Mouse (Mus musculus) midbrain, embryonic 13.5 days (tissue): ENCODE data around the gene Ccndbp1. TPM values are rescaled to one million over a fixed set of nuclear protein-coding genes. Genes with fewer than 3 reads are reported as not detected.
"Not testable (repeated sequence)": the region's sequence is repeated elsewhere in the genome, so short reads cannot be mapped to it uniquely, and the experiment has no call there.

ENCODE experiments used
- ATAC-seq: fragments of 200-750 bp; cut with Nextera tagmentation; 2 replicates; pipeline ENCODE4 v1.8.0; 2017; ENCODE audit warnings: mild to moderate bottlenecking, moderate TSS enrichment, moderate library complexity
- H3K27ac ChIP-seq: fragments of 300-500 bp; sonication (generic); 2 replicates; pipeline ENCODE4 v1.5.1; 2015; ENCODE audit warnings: inconsistent platforms, mild to moderate bottlenecking, moderate library complexity
- H3K27me3 ChIP-seq: fragments of 300-500 bp; sonication (generic); 2 replicates; pipeline ENCODE4 v1.6.1; 2015; ENCODE audit warnings: mild to moderate bottlenecking, inconsistent platforms
- H3K36me3 ChIP-seq: fragments of 300-500 bp; sonication (generic); 2 replicates; pipeline ENCODE4 v1.6.1; 2015; ENCODE audit warnings: mild to moderate bottlenecking, inconsistent platforms
- H3K4me1 ChIP-seq: fragments of 300-500 bp; sonication (generic); replicated peaks from 2 replicates; pipeline ENCODE4 v1.6.1; 2015; ENCODE audit warnings: inconsistent platforms
- H3K4me2 ChIP-seq: fragments of 300-500 bp; sonication (generic); replicated peaks from 2 replicates; pipeline ENCODE4 v1.6.1; 2015; ENCODE audit warnings: moderate library complexity, mild to moderate bottlenecking, inconsistent platforms
- H3K4me3 ChIP-seq: fragments of 300-500 bp; sonication (generic); replicated peaks from 2 replicates; pipeline ENCODE4 v1.5.1; 2015; ENCODE audit warnings: mild to moderate bottlenecking, inconsistent platforms
- H3K9ac ChIP-seq: fragments of 300-500 bp; sonication (generic); replicated peaks from 2 replicates; pipeline ENCODE4 v1.6.1; 2015; ENCODE audit warnings: mild to moderate bottlenecking, inconsistent platforms
- H3K9me3 ChIP-seq: fragments of 300-500 bp; sonication (generic); 2 replicates; pipeline ENCODE4 v1.6.1; 2016; ENCODE audit warnings: mild to moderate bottlenecking, inconsistent platforms
- WGBS: fragments of 180-500 bp; shearing (Covaris S2); methylation state at CpG from one replicate; pipeline ENCODE4 v1.1.7; 2015; 5-methylcytosine and 5-hydroxymethylcytosine counted together
- polyA plus RNA-seq: library from polyadenylated mRNA; unstranded; fragments of >200 nt; fragmentation: Nextera tagmentation; extraction: Ambion mirVana; gene quantifications from 2 replicates; pipeline ENCODE4 v1.2.1, GENCODE M21; 2015

The Ccndbp1 gene
- 72.0 and 74.9 TPM in 2 replicates for polyA plus RNA-seq

- H3K9ac ChIP-seq = peak within 1 kb of the TSS; percentile 85
- no peaks in the 10 kb centered on the region for H3K9me3 ChIP-seq
- peak within 1 kb of the TSS; percentile 90 for H3K4me2 ChIP-seq
- peak within 1 kb of the TSS; percentile 88 for H3K4me3 ChIP-seq
- peak within 1 kb of the TSS; percentile 71 for H3K27ac ChIP-seq
- peak; percentile 97 for ATAC-seq
- H3K4me1 ChIP-seq = peaks cover 14% of the 10 kb centered on the region
- H3K36me3 ChIP-seq = peaks cover 22% of the 10 kb centered on the region
- no peaks in the 10 kb centered on the region for H3K27me3 ChIP-seq
- WGBS = 2% methylated on average over 32 of the region's 34 CpGs
These were observed at the start of gene Ccndbp1 for GRCm38 (mm10) chr2:121007925-121008663. Gene Ccndbp1, plus strand, starts transcription at chr2:121008403.

DNA sequence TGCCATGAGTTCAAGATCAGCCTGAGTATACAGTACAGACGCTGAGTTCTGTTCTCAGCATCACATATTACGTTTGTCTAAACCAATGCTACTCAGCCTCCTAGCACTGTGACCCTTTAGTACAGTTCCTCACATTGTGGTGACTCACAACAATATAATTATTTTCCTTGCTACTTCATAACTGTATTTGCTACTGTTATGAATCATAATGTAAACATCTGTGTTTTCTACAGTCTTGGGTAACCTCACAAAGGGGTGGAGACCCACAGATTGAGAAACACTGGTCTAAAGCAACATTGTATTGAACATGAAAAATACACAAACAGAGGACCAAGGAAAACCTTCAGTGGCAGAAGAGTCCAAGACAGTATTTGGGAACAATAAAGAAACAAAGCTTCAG is 48.8 kb upstream of the Ccndbp1 start:
- Histone ChIP-seq H3K4me3 (no peak overlapping the region), H3K27me3 (no peaks in the 10 kb centered on the region), H3K36me3 (peaks cover 29% of the 10 kb centered on the region), H3K27ac (no peak overlapping the region), H3K4me2 (no peak overlapping the region), H3K9me3 (no peaks in the 10 kb centered on the region), H3K9ac (no peak overlapping the region), H3K4me1 (no peaks in the 10 kb centered on the region)
- ATAC-seq = no peak
- whole genome bisulfite sequencing = 92% methylated on average over 2 of the region's 2 CpGs

DNA sequence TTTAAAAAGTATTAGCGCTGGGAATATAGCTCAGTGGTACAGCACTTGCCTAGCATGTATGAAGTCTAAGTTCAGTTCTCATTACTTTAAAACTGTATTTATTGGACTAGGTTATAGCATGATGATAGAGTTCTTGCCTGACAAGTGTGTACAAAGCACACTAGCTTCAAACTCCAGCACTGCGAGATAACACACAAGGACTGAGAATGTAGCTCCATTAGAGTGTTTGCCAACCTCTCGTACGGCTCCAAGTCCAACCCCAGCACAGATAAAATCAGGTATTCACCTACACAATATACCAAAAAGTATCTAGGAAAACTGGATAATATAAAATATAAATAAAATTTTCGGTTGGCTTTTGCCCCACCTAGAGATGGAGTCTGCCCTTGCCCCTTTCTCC is 48.4 kb upstream of the Ccndbp1 start:
- no peak for ATAC-seq
- no peak overlapping the region for H3K4me3 ChIP-seq
- H3K27ac ChIP-seq = no peak overlapping the region
- H3K9ac ChIP-seq = no peak overlapping the region
- peaks cover 25% of the 10 kb centered on the region for H3K36me3 ChIP-seq
- no peaks in the 10 kb centered on the region for H3K9me3 ChIP-seq
- no peaks in the 10 kb centered on the region for H3K27me3 ChIP-seq
- H3K4me2 ChIP-seq = no peak overlapping the region
- WGBS = 94% methylated on average over 5 of the region's 5 CpGs
- H3K4me1 ChIP-seq = no peaks in the 10 kb centered on the region

- no peak overlapping the region for H3K4me2 ChIP-seq
- no peak overlapping the region for H3K9ac ChIP-seq
- peaks cover 22% of the 10 kb centered on the region for H3K36me3 ChIP-seq
- H3K4me3 ChIP-seq = no peak overlapping the region
- H3K27me3 ChIP-seq = no peaks in the 10 kb centered on the region
- H3K4me1 ChIP-seq = no peaks in the 10 kb centered on the region
- WGBS = 93% methylated on average over 1 of the region's 1 CpGs
- no peak overlapping the region for H3K27ac ChIP-seq
- no peaks in the 10 kb centered on the region for H3K9me3 ChIP-seq
- ATAC-seq = no peak
These were observed 47.9 kb upstream of the Ccndbp1 start for GRCm38 (mm10) chr2:120960261-120960660.

DNA sequence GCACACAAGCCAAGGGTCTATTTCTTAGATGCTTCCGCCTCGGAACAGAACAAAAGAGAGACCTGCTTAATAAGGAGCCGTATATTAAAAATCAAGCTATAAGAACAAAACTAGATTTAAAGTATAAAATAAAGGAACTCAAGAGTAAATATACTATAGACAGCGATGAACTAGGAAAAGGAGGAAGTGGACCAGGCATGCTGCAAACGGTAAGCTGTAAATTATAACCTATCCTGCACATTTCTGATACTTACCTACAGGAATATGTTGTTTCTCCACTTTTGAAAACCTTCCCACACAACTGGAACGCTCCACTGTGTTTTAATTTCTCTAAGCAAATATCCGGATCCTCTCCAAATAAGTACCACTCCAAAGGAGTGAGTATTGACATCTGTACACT is 45.1 kb upstream of the Ccndbp1 start:
- Histone ChIP-seq H3K36me3 (peaks cover 26% of the 10 kb centered on the region), H3K27me3 (no peaks in the 10 kb centered on the region), H3K9me3 (no peaks in the 10 kb centered on the region), H3K27ac (no peak overlapping the region), H3K4me2 (no peak overlapping the region), H3K9ac (no peak overlapping the region), H3K4me1 (peaks cover 9% of the 10 kb centered on the region; the same call in 1 of the 2 replicates), H3K4me3 (no peak overlapping the region)
- 95% methylated on average over 7 of the region's 7 CpGs for whole genome bisulfite sequencing
- no peak for ATAC-seq

DNA sequence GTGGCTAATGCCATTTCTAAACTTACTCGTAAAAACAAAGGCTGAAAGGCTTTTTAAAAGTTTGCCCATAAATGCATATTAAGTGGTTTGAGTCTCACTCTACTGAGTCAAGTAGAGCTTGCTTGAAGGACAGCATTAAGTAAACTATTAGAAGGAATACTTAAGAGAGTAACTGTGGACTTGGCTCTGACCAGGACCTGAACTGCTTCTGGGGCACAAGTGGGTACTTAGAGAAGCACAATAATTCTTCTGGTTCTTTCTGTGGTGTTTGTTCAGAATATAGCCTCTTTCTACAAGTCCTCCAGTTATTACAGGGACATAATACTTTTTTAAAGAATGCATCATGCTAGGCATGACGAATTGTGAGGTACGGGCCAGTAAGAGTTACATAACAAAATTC is 42.7 kb upstream of the Ccndbp1 start:
- H3K9ac ChIP-seq = no peak overlapping the region
- H3K4me2 ChIP-seq = no peak overlapping the region
- no peak overlapping the region for H3K27ac ChIP-seq
- H3K4me1 ChIP-seq = peaks cover 24% of the 10 kb centered on the region
- H3K9me3 ChIP-seq = no peaks in the 10 kb centered on the region
- 0 out of 2 replicates have a peak, but pooled peaks cover 13% of the 10 kb centered on the region for H3K36me3 ChIP-seq
- 91% methylated on average over 3 of the region's 3 CpGs for WGBS
- no peaks in the 10 kb centered on the region for H3K27me3 ChIP-seq
- ATAC-seq = no peak
- no peak overlapping the region for H3K4me3 ChIP-seq

GRCm38 (mm10) chr2:120970045-120970539 is 38.1 kb upstream of the Ccndbp1 start:
- peak overlapping the region; percentile 81 for H3K9ac ChIP-seq
- ATAC-seq = peak; percentile 66
- H3K4me2 ChIP-seq = peak overlapping the region; percentile 82
- peak overlapping the region; percentile 90 for H3K27ac ChIP-seq
- 0 out of 2 replicates have a peak, but pooled peaks cover 6% of the 10 kb centered on the region for H3K27me3 ChIP-seq
- no peaks in the 10 kb centered on the region for H3K9me3 ChIP-seq
- under 1% methylated on average over 23 of the region's 23 CpGs for WGBS
- H3K36me3 ChIP-seq = 0 out of 2 replicates have a peak, but pooled peaks cover 5% of the 10 kb centered on the region
- H3K4me3 ChIP-seq = peak overlapping the region; percentile 68
- peaks cover 26% of the 10 kb centered on the region for H3K4me1 ChIP-seq

DNA sequence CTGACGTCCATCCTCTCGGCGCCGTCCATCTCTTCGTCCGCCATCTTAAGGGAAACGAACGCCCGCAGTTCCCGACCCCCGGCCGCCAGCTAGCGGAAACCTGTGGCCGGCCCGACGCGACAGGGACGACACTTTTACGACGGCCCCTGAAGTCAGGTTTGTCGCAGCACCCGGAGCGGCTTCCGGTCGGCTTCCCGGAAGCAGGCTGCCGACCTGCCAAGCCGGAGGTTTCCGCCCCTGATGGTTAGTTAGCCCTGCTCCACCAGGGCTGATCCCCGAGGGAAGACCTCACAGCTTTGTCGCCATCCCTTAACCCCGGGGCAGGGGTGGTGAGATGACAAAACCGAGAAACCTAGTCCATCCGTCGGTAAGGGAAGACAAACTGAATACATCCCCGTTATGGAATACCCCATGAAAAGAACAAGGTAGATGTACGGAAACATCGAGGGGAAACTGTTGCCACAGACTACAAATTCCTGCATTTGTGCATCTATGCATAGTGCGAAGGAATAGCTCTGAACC is 37.6 kb upstream of the Ccndbp1 start, which contains the start of gene Ubr1:
Gene Ubr1 (minus strand): TSS at position 157 of the 522 bp plus-strand sequence.
- Histone ChIP-seq H3K27me3 (0 out of 2 replicates have a peak, but pooled peaks cover 6% of the 10 kb centered on the region), H3K4me2 (peak within 1 kb of the TSS; percentile 82), H3K4me1 (peaks cover 26% of the 10 kb centered on the region), H3K4me3 (peak within 1 kb of the TSS; percentile 68), H3K9ac (peak within 1 kb of the TSS; percentile 81), H3K9me3 (no peaks in the 10 kb centered on the region), H3K36me3 (0 out of 2 replicates have a peak, but pooled peaks cover 5% of the 10 kb centered on the region), H3K27ac (peak within 1 kb of the TSS; percentile 90)
- WGBS = under 1% methylated on average over 39 of the region's 39 CpGs
- peak; percentile 95 for ATAC-seq

GRCm38 (mm10) chr2:120971766-120972165 is 36.4 kb upstream of the Ccndbp1 start:
- H3K9ac ChIP-seq = no peak overlapping the region
- 90% methylated on average over 4 of the region's 4 CpGs for WGBS
- H3K27me3 ChIP-seq = 0 out of 2 replicates have a peak, but pooled peaks cover 6% of the 10 kb centered on the region
- H3K36me3 ChIP-seq = 0 out of 2 replicates have a peak, but pooled peaks cover 4% of the 10 kb centered on the region
- ATAC-seq = no peak
- no peak overlapping the region for H3K4me3 ChIP-seq
- H3K9me3 ChIP-seq = no peaks in the 10 kb centered on the region
- peaks cover 28% of the 10 kb centered on the region for H3K4me1 ChIP-seq
- no peak overlapping the region for H3K4me2 ChIP-seq
- H3K27ac ChIP-seq = no peak overlapping the region

- ATAC-seq, H3K9ac ChIP-seq: not testable (repeated sequence)
- WGBS = 93% methylated on average over 8 of the region's 8 CpGs
These were observed 35.9 kb upstream of the Ccndbp1 start for GRCm38 (mm10) chr2:120972257-120972656.

GRCm38 (mm10) chr2:120972964-120973363 is 35.2 kb upstream of the Ccndbp1 start:
- H3K4me2 ChIP-seq = no peak overlapping the region
- no peaks in the 10 kb centered on the region for H3K36me3 ChIP-seq
- peaks cover 25% of the 10 kb centered on the region for H3K4me1 ChIP-seq
- no peak for ATAC-seq
- H3K9me3 ChIP-seq = no peaks in the 10 kb centered on the region
- 0 out of 2 replicates have a peak, but pooled peaks cover 6% of the 10 kb centered on the region for H3K27me3 ChIP-seq
- no peak overlapping the region for H3K27ac ChIP-seq
- H3K4me3 ChIP-seq = no peak overlapping the region
- no peak overlapping the region for H3K9ac ChIP-seq
- WGBS = 12% methylated on average over 5 of the region's 5 CpGs

More at GRCm38 (mm10) chr2:120972257-120972656, 35.9 kb upstream of the Ccndbp1 start:
- peaks cover 25% of the 10 kb centered on the region for H3K4me1 ChIP-seq
- H3K4me2 ChIP-seq, H3K27ac ChIP-seq, H3K9me3 ChIP-seq, H3K4me3 ChIP-seq, H3K27me3 ChIP-seq, H3K36me3 ChIP-seq: not testable (repeated sequence)

GRCm38 (mm10) chr2:120976308-120976707 is 31.9 kb upstream of the Ccndbp1 start:
- Histone ChIP-seq H3K4me3 (0 out of 2 replicates have a peak overlapping the region, but pooled peaks have one; percentile 12), H3K36me3 (no peaks in the 10 kb centered on the region), H3K9ac (no peak overlapping the region), H3K27me3 (0 out of 2 replicates have a peak, but pooled peaks cover 6% of the 10 kb centered on the region), H3K4me1 (peaks cover 15% of the 10 kb centered on the region), H3K4me2 (peak overlapping the region; percentile 86; the same call in 1 of the 2 replicates), H3K27ac (no peak overlapping the region), H3K9me3 (no peaks in the 10 kb centered on the region)
- 50% methylated on average over 4 of the region's 4 CpGs for WGBS
- no peak for ATAC-seq
